Mouse (Mus musculus) limb, embryonic 12.5 days (tissue): Measurements from ENCODE around the gene Stpg4. TPM values are rescaled to one million over a fixed set of nuclear protein-coding genes. Genes with fewer than 3 reads are reported as not detected.

Experiments
- ATAC-seq: fragments of 200-750 bp; cut with Nextera tagmentation; 2 replicates; pipeline ENCODE4 v1.8.0; 2017; ENCODE audit warnings: low read depth, moderate TSS enrichment; ENCODE audit not compliant: insufficient number of reproducible peaks, insufficient read depth, low FRiP score, low TSS enrichment
- H3K27ac ChIP-seq: fragments of 300-500 bp; sonication (generic); 2 replicates; pipeline ENCODE4 v1.5.1; 2016; ENCODE audit warnings: mild to moderate bottlenecking, moderate library complexity
- H3K27me3 ChIP-seq: fragments of 300-500 bp; sonication (generic); 2 replicates; pipeline ENCODE4 v1.6.1; 2016; ENCODE audit warnings: mild to moderate bottlenecking, moderate library complexity
- H3K36me3 ChIP-seq: fragments of 300-500 bp; sonication (generic); 2 replicates; pipeline ENCODE4 v1.6.1; 2016; ENCODE audit warnings: mild to moderate bottlenecking, moderate library complexity
- H3K4me1 ChIP-seq: fragments of 300-500 bp; sonication (generic); replicated peaks from 2 replicates; pipeline ENCODE4 v1.6.1; 2016
- H3K4me2 ChIP-seq: fragments of 300-500 bp; sonication (generic); 2 replicates; pipeline ENCODE4 v1.6.1; 2016; ENCODE audit warnings: mild to moderate bottlenecking, moderate library complexity
- H3K4me3 ChIP-seq: fragments of 300-500 bp; sonication (generic); replicated peaks from 2 replicates; pipeline ENCODE4 v1.5.1; 2016; ENCODE audit warnings: mild to moderate bottlenecking
- H3K9ac ChIP-seq: fragments of 300-500 bp; sonication (generic); replicated peaks from 2 replicates; pipeline ENCODE4 v1.6.1; 2016; ENCODE audit warnings: mild to moderate bottlenecking, moderate library complexity
- H3K9me3 ChIP-seq: fragments of 300-500 bp; sonication (generic); 2 replicates; pipeline ENCODE4 v1.6.1; 2016; ENCODE audit warnings: mild to moderate bottlenecking, moderate library complexity
- WGBS: fragments of 180-500 bp; shearing (Covaris S2); methylation state at CpG from one replicate; pipeline ENCODE4 v1.1.7; 2016; 5-methylcytosine and 5-hydroxymethylcytosine counted together
- polyA plus RNA-seq: library from polyadenylated mRNA; unstranded; fragments of >200 nt; fragmentation: Nextera tagmentation; extraction: Ambion mirVana; gene quantifications from 2 replicates; pipeline ENCODE4 v1.2.1, GENCODE M21; 2016

Stpg4 gene
- polyA plus RNA-seq, 1 experiment from 2014 or later, result not detected

- Histone ChIP-seq H3K4me1 (peaks cover 26% of the 10 kb centered on the region), H3K36me3 (peaks cover 3% of the 10 kb centered on the region; the same call in 1 of the 2 replicates), H3K9me3 (no peaks in the 10 kb centered on the region), H3K27ac (peak within 1 kb of the TSS; percentile 98), H3K9ac (peak within 1 kb of the TSS; percentile 96), H3K27me3 (0 out of 2 replicates have a peak, but pooled peaks cover 8% of the 10 kb centered on the region), H3K4me3 (peak within 1 kb of the TSS; percentile 94), H3K4me2 (peak within 1 kb of the TSS; percentile 78)
- peak; percentile 86 for ATAC-seq
- under 1% methylated on average over 69 of the region's 69 CpGs for WGBS
Measured at GRCm38 (mm10) chr17:87446767-87447611, 19.4 kb upstream of the Stpg4 start, which contains the start of gene Calm2. Calm2 (minus strand) TSS chr17:87446935.

- H3K9me3 ChIP-seq, result no peaks in the 10 kb centered on the region
- WGBS, result 1% methylated on average over 68 of the region's 86 CpGs
- H3K9ac ChIP-seq, result peak overlapping the region; percentile 96
- peaks cover 32% of the 10 kb centered on the region for H3K4me1 ChIP-seq
- peak; percentile 83 for ATAC-seq
- H3K27me3 ChIP-seq, result 0 out of 2 replicates have a peak, but pooled peaks cover 8% of the 10 kb centered on the region
- H3K4me2 ChIP-seq, result peak overlapping the region; percentile 78
- H3K4me3 ChIP-seq, result peak overlapping the region; percentile 94
- peaks cover 8% of the 10 kb centered on the region; the same call in 1 of the 2 replicates for H3K36me3 ChIP-seq
- peak overlapping the region; percentile 98 for H3K27ac ChIP-seq
Measured at GRCm38 (mm10) chr17:87445917-87446766, 18.6 kb upstream of the Stpg4 start.

GRCm38 (mm10) chr17:87445337-87445916 is 17.9 kb upstream of the Stpg4 start:
- Histone ChIP-seq H3K9ac (peak overlapping the region; percentile 96), H3K4me1 (peaks cover 33% of the 10 kb centered on the region), H3K36me3 (peaks cover 9% of the 10 kb centered on the region; the same call in 1 of the 2 replicates), H3K27me3 (0 out of 2 replicates have a peak, but pooled peaks cover 8% of the 10 kb centered on the region), H3K4me3 (peak overlapping the region; percentile 94), H3K4me2 (peak overlapping the region; percentile 78), H3K27ac (peak overlapping the region; percentile 98; the same call in 1 of the 2 replicates), H3K9me3 (no peaks in the 10 kb centered on the region)
- WGBS, result under 1% methylated on average over 13 of the region's 13 CpGs
- ATAC-seq, result no peak

- Histone ChIP-seq H3K4me3 (peak overlapping the region; percentile 22), H3K27ac (no peak overlapping the region), H3K4me2 (peak overlapping the region; percentile 78), H3K36me3 (peaks cover 9% of the 10 kb centered on the region; the same call in 1 of the 2 replicates), H3K4me1 (peaks cover 33% of the 10 kb centered on the region), H3K9ac (no peak overlapping the region), H3K9me3 (no peaks in the 10 kb centered on the region), H3K27me3 (0 out of 2 replicates have a peak, but pooled peaks cover 6% of the 10 kb centered on the region)
- WGBS, result 61% methylated on average over 4 of the region's 4 CpGs
- no peak for ATAC-seq
Measured at GRCm38 (mm10) chr17:87444763-87445162, 17.2 kb upstream of the Stpg4 start.

- H3K9me3 ChIP-seq, result no peaks in the 10 kb centered on the region
- H3K4me3 ChIP-seq, result no peak overlapping the region
- H3K36me3 ChIP-seq, result peaks cover 9% of the 10 kb centered on the region; the same call in 1 of the 2 replicates
- H3K27ac ChIP-seq, result no peak overlapping the region
- H3K4me1 ChIP-seq, result peaks cover 35% of the 10 kb centered on the region
- WGBS, result 83% methylated on average over 2 of the region's 2 CpGs
- ATAC-seq, result no peak
- H3K27me3 ChIP-seq, result no peaks in the 10 kb centered on the region
- no peak overlapping the region for H3K9ac ChIP-seq
- H3K4me2 ChIP-seq, result no peak overlapping the region
Measured at GRCm38 (mm10) chr17:87441537-87441936, 14.0 kb upstream of the Stpg4 start.

GRCm38 (mm10) chr17:87439441-87439840 is 11.9 kb upstream of the Stpg4 start:
- peaks cover 23% of the 10 kb centered on the region for H3K36me3 ChIP-seq
- no peak overlapping the region for H3K27ac ChIP-seq
- H3K27me3 ChIP-seq, result no peaks in the 10 kb centered on the region
- 93% methylated on average over 2 of the region's 2 CpGs for WGBS
- no peak overlapping the region for H3K4me2 ChIP-seq
- ATAC-seq, result no peak
- H3K4me3 ChIP-seq, result no peak overlapping the region
- H3K9ac ChIP-seq, result no peak overlapping the region
- peaks cover 31% of the 10 kb centered on the region for H3K4me1 ChIP-seq
- no peaks in the 10 kb centered on the region for H3K9me3 ChIP-seq

- H3K9ac ChIP-seq, result no peak overlapping the region
- WGBS, result 88% methylated on average over 3 of the region's 3 CpGs
- no peak overlapping the region for H3K27ac ChIP-seq
- no peak overlapping the region for H3K4me2 ChIP-seq
- H3K9me3 ChIP-seq, result no peaks in the 10 kb centered on the region
- H3K4me3 ChIP-seq, result no peak overlapping the region
- H3K27me3 ChIP-seq, result no peaks in the 10 kb centered on the region
- no peak for ATAC-seq
- H3K36me3 ChIP-seq, result peaks cover 66% of the 10 kb centered on the region
- peaks cover 5% of the 10 kb centered on the region; the same call in 1 of the 2 replicates for H3K4me1 ChIP-seq
Measured at GRCm38 (mm10) chr17:87433929-87434328, 6.4 kb upstream of the Stpg4 start.

GRCm38 (mm10) chr17:87432743-87433142 is 5.2 kb upstream of the Stpg4 start:
- WGBS, result 92% methylated on average over 5 of the region's 5 CpGs
- H3K36me3 ChIP-seq, result peaks cover 68% of the 10 kb centered on the region
- no peaks in the 10 kb centered on the region for H3K9me3 ChIP-seq
- H3K27ac ChIP-seq, result no peak overlapping the region
- H3K9ac ChIP-seq, result no peak overlapping the region
- H3K4me3 ChIP-seq, result no peak overlapping the region
- H3K4me2 ChIP-seq, result no peak overlapping the region
- H3K27me3 ChIP-seq, result no peaks in the 10 kb centered on the region
- H3K4me1 ChIP-seq, result peaks cover 5% of the 10 kb centered on the region; the same call in 1 of the 2 replicates
- ATAC-seq, result no peak

- Histone ChIP-seq H3K4me3 (no peak overlapping the region), H3K9ac (no peak overlapping the region), H3K4me1 (peaks cover 2% of the 10 kb centered on the region; the same call in 1 of the 2 replicates), H3K27me3 (no peaks in the 10 kb centered on the region), H3K27ac (no peak overlapping the region), H3K36me3 (peaks cover 71% of the 10 kb centered on the region), H3K4me2 (no peak overlapping the region), H3K9me3 (no peaks in the 10 kb centered on the region)
- ATAC-seq, result no peak
Measured at GRCm38 (mm10) chr17:87432314-87432713, 4.8 kb upstream of the Stpg4 start.

GRCm38 (mm10) chr17:87429431-87429830 is 1.9 kb upstream of the Stpg4 start:
- Histone ChIP-seq H3K36me3 (peaks cover 56% of the 10 kb centered on the region), H3K4me2 (no peak overlapping the region), H3K9ac (no peak overlapping the region), H3K4me3 (no peak overlapping the region), H3K4me1 (no peaks in the 10 kb centered on the region), H3K27ac (no peak overlapping the region), H3K27me3 (no peaks in the 10 kb centered on the region), H3K9me3 (no peaks in the 10 kb centered on the region)
- no peak for ATAC-seq
- WGBS, result 81% methylated on average over 3 of the region's 3 CpGs
